Mouse (Mus musculus) natural killer cell, adult 2 months (primary cell): Measurements from ENCODE around the gene Gfm2.

Experiments
- DNase-seq, 2 experiments: peaks; one replicate each; pipeline ENCODE4 v3.0.0; 2022; ENCODE audit warnings: low spot score in 2 of 2

Gene Gfm2

DNA sequence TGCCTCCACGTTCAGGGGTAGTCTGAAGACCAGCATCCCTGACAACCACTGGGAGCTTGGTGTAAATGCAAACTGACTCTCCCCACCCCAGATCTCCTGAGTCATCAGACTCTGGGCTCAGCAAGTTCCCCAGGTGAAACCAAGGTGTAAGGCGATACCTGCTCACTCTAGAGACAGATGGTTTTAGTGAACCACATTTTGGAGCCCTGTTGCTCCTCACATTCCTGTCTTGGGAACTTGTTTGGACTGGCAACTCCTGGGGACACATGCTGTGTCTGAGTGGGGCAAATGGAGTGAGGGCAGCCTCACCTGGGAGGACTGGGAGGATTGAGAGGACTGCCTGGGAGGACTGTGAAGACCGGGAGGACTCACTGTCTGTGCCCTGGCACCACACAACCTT is 90.1 kb downstream of the Gfm2 start:
- DNase-seq = no peak

DNA sequence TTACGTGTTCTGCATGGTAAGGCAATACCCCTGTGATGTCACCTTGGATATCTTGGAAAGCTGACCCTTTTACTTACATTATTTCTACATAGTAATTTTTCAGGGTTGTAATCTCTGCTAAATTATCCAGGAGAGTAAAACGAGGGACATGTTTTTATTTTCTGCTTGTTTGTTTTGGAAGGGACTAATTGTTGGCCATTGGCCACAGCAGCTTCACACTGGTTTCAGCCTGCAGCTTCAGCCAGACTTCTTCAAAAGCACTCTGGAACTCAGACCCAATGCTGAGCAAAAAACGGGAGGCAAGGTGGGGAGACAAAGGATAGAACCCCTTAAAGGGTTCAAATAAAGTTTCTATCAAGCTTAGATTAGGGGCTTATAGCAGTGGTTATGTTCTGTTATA is 92.4 kb downstream of the Gfm2 start:
- DNase-seq = no peak
